Mouse (Mus musculus): ENCODE measurements around the gene Sdk2.

GRCm38 (mm10) chr11:113974876-113975666 lies 91.8 kb downstream of the Sdk2 start:
- no peak for TF ChIP-seq GATA2 (IDR thresholded peaks at IDR 0.05; ENCODE audit: borderline replicate concordance, low read depth, low read length)
- TF ChIP-seq GATA1 (IDR thresholded peaks at IDR 0.05; ENCODE audit: borderline replicate concordance, low read length): no peak
- TF ChIP-seq CTCF (IDR thresholded peaks at IDR 0.05; ENCODE audit: low read depth, low read length): no peak
- TF ChIP-seq POLR2AphosphoS5 (IDR thresholded peaks at IDR 0.05; ENCODE audit: insufficient replicate concordance, low read depth, low read length): no peak

Measured in G1E (cell line).